Mouse (Mus musculus): ENCODE data around the gene Idua. TPM values are rescaled to one million over a fixed set of nuclear protein-coding genes. Genes with fewer than 3 reads are reported as not detected.

Gene Idua
- total and polyA plus RNA-seq, 2 experiments: 2.6 to 7.3 TPM

DNA sequence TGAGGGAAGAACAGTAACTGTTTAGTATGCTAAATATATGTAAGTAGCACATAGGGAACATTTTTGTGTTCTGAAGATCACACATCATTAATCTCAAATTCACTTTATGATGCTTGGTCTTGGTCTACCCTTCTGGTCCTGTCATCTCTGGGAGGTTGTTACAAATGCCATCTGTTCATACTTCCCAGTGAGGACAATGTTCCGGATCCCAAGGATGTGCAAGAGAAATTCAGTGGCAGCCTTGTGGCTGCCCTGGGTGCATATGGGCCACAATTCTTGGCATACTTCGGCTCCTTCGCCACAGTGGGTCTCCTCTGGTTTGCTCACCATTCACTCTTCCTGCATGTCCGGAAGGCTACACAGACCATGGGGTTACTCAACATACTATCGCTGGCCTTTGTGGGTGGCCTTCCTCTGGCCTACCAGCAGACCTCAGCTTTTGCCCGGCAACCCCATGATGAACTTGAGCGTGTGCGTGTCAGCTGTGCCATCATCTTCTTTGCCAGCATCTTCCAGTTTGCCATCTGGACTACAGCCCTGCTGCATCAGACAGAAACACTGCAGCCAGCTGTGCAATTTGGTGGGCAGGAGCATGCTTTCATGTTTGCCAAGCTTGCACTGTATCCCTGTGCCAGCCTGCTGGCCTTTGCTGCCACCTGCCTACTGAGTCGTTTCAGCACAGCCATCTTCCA lies 14.3 kb upstream of the Idua start:
- H3K79me2 ChIP-seq (ENCODE audit: control insufficient read depth, insufficient read depth, low read length): no peaks in the 10 kb centered on the region
- H3K4me1 ChIP-seq (ENCODE audit: control insufficient read depth, insufficient read depth, low read length): no peaks in the 10 kb centered on the region
- H3K4me3 ChIP-seq (ENCODE audit: insufficient read depth, low read depth, low read length): no peak overlapping the region
- H3K27me3 ChIP-seq (ENCODE audit: control insufficient read depth, insufficient read depth, low read length): no peaks in the 10 kb centered on the region
- DNase-seq (ENCODE audit: extremely low read depth, low read depth, low spot score): peak; percentile 26
- TF ChIP-seq POLR2A (IDR thresholded peaks at IDR 0.05; ENCODE audit: extremely low read depth, insufficient read depth, low read length) (no peak), CTCF (IDR thresholded peaks at IDR 0.05; ENCODE audit: low read depth, low read length) (peak; percentile 33; the same call in 1 of the 2 replicates)
- H3K9ac ChIP-seq (ENCODE audit: low read depth, low read length): no peak overlapping the region
- H3K36me3 ChIP-seq (ENCODE audit: control insufficient read depth, insufficient read depth, low read length): peaks cover 32% of the 10 kb centered on the region; the same call in 1 of the 2 replicates
- 77% methylated on average over 9 of the region's 9 CpGs for WGBS
- no peak overlapping the region for H3K27ac ChIP-seq (replicated peaks; ENCODE audit: insufficient read depth, low read depth, low read length)

GRCm38 (mm10) chr5:108646343-108646660 lies 13.8 kb upstream of the Idua start:
- DNase-seq (ENCODE audit: extremely low read depth, low read depth, low spot score): no peak
- H3K9ac ChIP-seq (ENCODE audit: low read depth, low read length): no peak overlapping the region
- no peaks in the 10 kb centered on the region for H3K4me1 ChIP-seq (ENCODE audit: control insufficient read depth, insufficient read depth, low read length)
- no peak for TF ChIP-seq CTCF (IDR thresholded peaks at IDR 0.05; ENCODE audit: low read depth, low read length)
- no peak for TF ChIP-seq POLR2A (IDR thresholded peaks at IDR 0.05; ENCODE audit: extremely low read depth, insufficient read depth, low read length)
- H3K79me2 ChIP-seq (ENCODE audit: control insufficient read depth, insufficient read depth, low read length): no peaks in the 10 kb centered on the region
- H3K27ac ChIP-seq (replicated peaks; ENCODE audit: insufficient read depth, low read depth, low read length): no peak overlapping the region
- no peak overlapping the region for H3K4me3 ChIP-seq (ENCODE audit: insufficient read depth, low read depth, low read length)
- H3K27me3 ChIP-seq (ENCODE audit: control insufficient read depth, insufficient read depth, low read length): no peaks in the 10 kb centered on the region
- peaks cover 34% of the 10 kb centered on the region; the same call in 1 of the 2 replicates for H3K36me3 ChIP-seq (ENCODE audit: control insufficient read depth, insufficient read depth, low read length)
- 50% methylated on average over 3 of the region's 3 CpGs for WGBS

DNA sequence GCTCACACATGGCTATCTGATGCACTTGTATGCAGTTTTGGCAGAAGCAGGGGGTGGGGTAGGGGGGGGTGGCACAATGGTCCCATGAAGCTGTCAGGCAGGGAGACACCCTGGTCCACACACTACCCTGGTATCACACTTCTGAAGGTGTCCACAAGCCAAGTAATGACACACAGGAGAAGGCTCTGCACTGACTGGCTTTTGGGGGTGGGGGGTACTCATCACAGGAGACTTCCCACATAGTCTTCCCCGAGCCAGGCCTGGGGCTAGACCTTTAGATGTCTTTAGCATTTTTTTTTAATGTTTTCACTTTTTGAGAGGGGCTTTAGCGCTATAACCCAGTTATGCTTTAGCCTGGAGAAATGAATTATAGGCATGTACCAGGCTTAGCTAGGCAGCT lies 12.8 kb upstream of the Idua start:
- peaks cover 32% of the 10 kb centered on the region; the same call in 1 of the 2 replicates for H3K36me3 ChIP-seq (ENCODE audit: control insufficient read depth, insufficient read depth, low read length)
- DNase-seq (ENCODE audit: extremely low read depth, low read depth, low spot score): no peak
- 89% methylated on average over 2 of the region's 2 CpGs for WGBS
- no peaks in the 10 kb centered on the region for H3K4me1 ChIP-seq (ENCODE audit: control insufficient read depth, insufficient read depth, low read length)
- no peaks in the 10 kb centered on the region for H3K27me3 ChIP-seq (ENCODE audit: control insufficient read depth, insufficient read depth, low read length)
- H3K79me2 ChIP-seq (ENCODE audit: control insufficient read depth, insufficient read depth, low read length): no peaks in the 10 kb centered on the region
- no peak overlapping the region for H3K4me3 ChIP-seq (ENCODE audit: insufficient read depth, low read depth, low read length)
- no peak overlapping the region for H3K27ac ChIP-seq (replicated peaks; ENCODE audit: insufficient read depth, low read depth, low read length)
- no peak overlapping the region for H3K9ac ChIP-seq (ENCODE audit: low read depth, low read length)
- TF ChIP-seq CTCF (IDR thresholded peaks at IDR 0.05; ENCODE audit: low read depth, low read length) (no peak), POLR2A (IDR thresholded peaks at IDR 0.05; ENCODE audit: extremely low read depth, insufficient read depth, low read length) (no peak)

DNA sequence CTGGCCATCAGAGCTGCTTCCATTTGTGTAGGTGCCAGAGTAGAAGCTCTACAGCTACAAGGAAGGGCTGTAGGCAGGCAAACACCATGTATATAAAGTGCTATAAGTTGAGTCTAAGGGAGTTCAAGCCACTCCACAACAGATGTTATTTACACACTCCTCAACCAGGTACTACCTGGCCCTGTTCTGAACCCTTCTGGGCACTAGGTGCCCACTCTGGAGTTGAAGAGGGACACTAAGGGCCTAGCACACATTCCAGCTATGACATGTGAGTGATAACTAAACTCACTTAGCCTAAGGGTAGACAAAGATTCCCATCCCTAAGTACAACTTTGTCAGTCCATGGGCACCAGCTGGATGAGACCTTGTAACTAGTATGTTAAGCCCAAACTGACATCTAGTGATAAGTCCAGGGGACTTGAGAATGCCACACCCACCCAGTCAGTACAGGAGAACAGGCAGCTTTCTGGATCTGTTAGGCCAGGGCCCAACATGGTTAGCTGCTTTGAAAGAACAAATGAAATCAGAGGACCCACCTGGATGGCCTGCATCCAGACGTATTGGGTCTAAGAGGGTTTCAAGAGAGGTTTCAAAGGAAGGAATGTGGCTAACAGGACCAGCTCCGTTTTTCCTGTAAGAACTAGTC lies 12.2 kb upstream of the Idua start:
- H3K4me3 ChIP-seq (ENCODE audit: insufficient read depth, low read depth, low read length): no peak overlapping the region

DNA sequence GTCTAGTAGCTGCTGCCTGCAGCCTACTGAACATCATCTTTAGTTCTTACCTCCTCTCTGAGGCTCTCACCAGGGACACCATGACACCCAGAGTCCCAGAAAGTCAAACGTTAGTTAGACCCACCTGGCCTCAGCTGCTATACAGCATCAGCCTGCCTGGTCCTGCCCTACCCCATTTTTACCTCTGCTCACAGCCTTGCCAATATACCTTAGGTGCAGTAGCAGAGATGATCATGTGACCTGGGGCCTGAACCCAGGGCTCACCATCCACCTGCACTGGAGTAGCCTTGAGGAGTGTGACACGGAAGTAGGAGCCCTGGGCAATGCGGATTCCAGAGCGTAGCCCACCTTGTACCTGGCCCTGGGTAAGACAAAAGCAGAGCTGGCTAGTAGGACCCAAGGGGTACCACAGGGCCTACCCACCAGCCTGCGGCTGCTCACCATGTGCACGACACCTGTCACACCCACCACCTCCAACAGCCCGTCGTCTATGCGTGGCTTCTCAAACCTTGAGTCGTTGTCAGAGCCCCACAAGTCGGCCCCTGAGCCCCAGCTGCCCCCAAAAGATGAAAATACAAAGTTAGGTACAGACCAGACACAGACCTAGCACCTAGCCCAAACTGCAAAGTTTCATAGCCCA lies 11.1 kb upstream of the Idua start:
- no peaks in the 10 kb centered on the region for H3K4me1 ChIP-seq (ENCODE audit: control insufficient read depth, insufficient read depth, low read length)
- H3K79me2 ChIP-seq (ENCODE audit: control insufficient read depth, insufficient read depth, low read length): no peaks in the 10 kb centered on the region
- no peaks in the 10 kb centered on the region for H3K27me3 ChIP-seq (ENCODE audit: control insufficient read depth, insufficient read depth, low read length)
- 93% methylated on average over 11 of the region's 11 CpGs for WGBS
- peaks cover 35% of the 10 kb centered on the region for H3K36me3 ChIP-seq (ENCODE audit: control insufficient read depth, insufficient read depth, low read length)
- H3K9ac ChIP-seq (ENCODE audit: low read depth, low read length): no peak overlapping the region
- DNase-seq (ENCODE audit: extremely low read depth, low read depth, low spot score): no peak
- TF ChIP-seq CTCF (IDR thresholded peaks at IDR 0.05; ENCODE audit: low read depth, low read length): no peak
- no peak for TF ChIP-seq POLR2A (IDR thresholded peaks at IDR 0.05; ENCODE audit: extremely low read depth, insufficient read depth, low read length)
- H3K27ac ChIP-seq (replicated peaks; ENCODE audit: insufficient read depth, low read depth, low read length): no peak overlapping the region
- H3K4me3 ChIP-seq (ENCODE audit: insufficient read depth, low read depth, low read length): no peak overlapping the region

More for the DNA sequence above, 12.2 kb upstream of the Idua start:
- H3K27ac ChIP-seq (replicated peaks; ENCODE audit: insufficient read depth, low read depth, low read length): no peak overlapping the region
- DNase-seq (ENCODE audit: extremely low read depth, low read depth, low spot score): no peak
- no peak for TF ChIP-seq CTCF (IDR thresholded peaks at IDR 0.05; ENCODE audit: low read depth, low read length)
- no peak for TF ChIP-seq POLR2A (IDR thresholded peaks at IDR 0.05; ENCODE audit: extremely low read depth, insufficient read depth, low read length)
- no peaks in the 10 kb centered on the region for H3K79me2 ChIP-seq (ENCODE audit: control insufficient read depth, insufficient read depth, low read length)
- H3K27me3 ChIP-seq (ENCODE audit: control insufficient read depth, insufficient read depth, low read length): no peaks in the 10 kb centered on the region
- no peaks in the 10 kb centered on the region for H3K4me1 ChIP-seq (ENCODE audit: control insufficient read depth, insufficient read depth, low read length)
- H3K36me3 ChIP-seq (ENCODE audit: control insufficient read depth, insufficient read depth, low read length): peaks cover 32% of the 10 kb centered on the region; the same call in 1 of the 2 replicates
- no peak overlapping the region for H3K9ac ChIP-seq (ENCODE audit: low read depth, low read length)
- 93% methylated on average over 2 of the region's 2 CpGs for WGBS
